Mouse (Mus musculus) MEL (cell line): ENCODE measurements around the gene Gm42715.

Experiments used
- CTCF ChIP-seq, 3 experiments: IDR thresholded peaks in 2 of 3; conservative IDR thresholded peaks in 1 of 3; 2 replicates each; pipeline ENCODE4 v1.5.1; 2011 to 2012; ENCODE audit warnings: low read length in 3 of 3, low read depth in 2 of 3, mild to moderate bottlenecking in 2 of 3, improper control_type of control experiment in 1 of 3, inconsistent platforms in 1 of 3, mixed read lengths in 1 of 3, moderate library complexity in 1 of 3; ENCODE audit not compliant: control insufficient read depth in 1 of 3, insufficient read depth in 1 of 3, poor library complexity in 1 of 3, severe bottlenecking in 1 of 3
- E2F4 ChIP-seq: IDR thresholded peaks from 2 replicates; pipeline ENCODE4 v1.6.1; 2011; ENCODE audit warnings: low read depth, low read length, improper control_type of control experiment, borderline replicate concordance
- GATA1 ChIP-seq: IDR thresholded peaks from 2 replicates; pipeline ENCODE4 v1.6.1; 2011; ENCODE audit warnings: low read depth, low read length, improper control_type of control experiment
- HCFC1 ChIP-seq: IDR thresholded peaks from 2 replicates; pipeline ENCODE4 v1.6.1; 2012; ENCODE audit warnings: low read depth, mild to moderate bottlenecking, inconsistent platforms, low read length, improper control_type of control experiment, moderate library complexity
- MAX ChIP-seq: IDR thresholded peaks from 2 replicates; pipeline ENCODE4 v1.6.1; 2011; ENCODE audit warnings: low read length, improper control_type of control experiment
- POLR2A ChIP-seq, 2 experiments: IDR thresholded peaks; 2 replicates each; pipeline ENCODE4 v1.6.1; 2011 to 2012; ENCODE audit warnings: low read length in 2 of 2, mild to moderate bottlenecking in 2 of 2, control low read depth in 1 of 2, improper control_type of control experiment in 1 of 2, low read depth in 1 of 2, moderate library complexity in 1 of 2; ENCODE audit not compliant: control insufficient read depth in 1 of 2, insufficient read depth in 1 of 2, poor library complexity in 1 of 2
- UBTF ChIP-seq: IDR thresholded peaks from 2 replicates; pipeline ENCODE4 v1.6.1; 2012; ENCODE audit warnings: low read depth, mild to moderate bottlenecking, inconsistent platforms, low read length, improper control_type of control experiment, moderate library complexity, borderline replicate concordance; ENCODE audit not compliant: insufficient read depth
- USF1 ChIP-seq: IDR thresholded peaks from 2 replicates; pipeline ENCODE4 v1.6.1; 2014; ENCODE audit warnings: low read depth, mild to moderate bottlenecking, inconsistent platforms, low read length, improper control_type of control experiment, moderate library complexity

GRCm38 (mm10) chr7:127519284-127519683 lies at the start of gene Gm42715:
- TF ChIP-seq E2F4 (no peak), HCFC1 (no peak), CTCF (IDR thresholded peaks at IDR 0.05 in 2 of 3, conservative IDR thresholded peaks at IDR 0.05 in 1 of 3; ENCODE audit: control insufficient read depth in 1 of 3, insufficient read depth in 1 of 3, low read depth in 2 of 3, low read length in 3 of 3, poor library complexity in 1 of 3, severe bottlenecking in 1 of 3) (no peak), USF1 (no peak), UBTF (no peak), GATA1 (no peak), MAX (no peak), POLR2A (IDR thresholded peaks at IDR 0.05; ENCODE audit: control insufficient read depth in 1 of 2, insufficient read depth in 1 of 2, low read depth in 1 of 2, low read length in 2 of 2, poor library complexity in 1 of 2) (no peak)
